Mouse (Mus musculus): ENCODE measurements at regions not wholly inside any gene's neighbourhood (a gene's known extent, or its start where the extent isn't known, plus 50 kb on each side); places are given as distances from the start of the nearest gene placed in this dataset.
"Not testable (repeated sequence)": the region's sequence is repeated elsewhere in the genome, so short reads cannot be mapped to it uniquely, and the experiment has no call there.

DNA sequence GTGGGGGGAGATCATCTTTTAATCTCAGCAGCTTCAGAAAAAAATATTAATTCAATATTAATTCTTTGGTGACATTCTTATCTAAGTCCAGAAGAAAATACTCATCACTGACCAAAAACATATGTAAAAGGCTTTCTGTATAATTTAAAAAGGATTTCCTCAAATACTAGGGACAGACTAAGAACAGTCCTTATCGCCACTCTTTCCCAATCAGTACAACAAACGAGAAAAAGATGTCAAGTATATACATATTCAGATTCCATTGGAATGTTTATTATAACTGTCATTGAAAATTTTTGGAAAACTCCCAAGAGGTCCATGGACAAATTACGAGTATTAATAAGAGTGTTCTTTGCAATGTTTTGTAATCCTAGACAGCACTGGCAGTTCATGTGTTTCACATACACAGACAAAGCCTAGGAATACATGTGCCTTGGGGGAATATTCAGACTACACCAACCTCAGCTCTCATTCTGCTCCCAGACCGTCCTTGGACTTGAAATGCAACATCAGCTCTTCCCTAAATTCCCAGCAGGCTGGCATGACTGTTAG is 270.4 kb upstream of the Dcbld2 start:
- in situ Hi-C loops (cut with MboI; ENCODE audit: low sequenced_read_pairs), result no loop called here

DNA sequence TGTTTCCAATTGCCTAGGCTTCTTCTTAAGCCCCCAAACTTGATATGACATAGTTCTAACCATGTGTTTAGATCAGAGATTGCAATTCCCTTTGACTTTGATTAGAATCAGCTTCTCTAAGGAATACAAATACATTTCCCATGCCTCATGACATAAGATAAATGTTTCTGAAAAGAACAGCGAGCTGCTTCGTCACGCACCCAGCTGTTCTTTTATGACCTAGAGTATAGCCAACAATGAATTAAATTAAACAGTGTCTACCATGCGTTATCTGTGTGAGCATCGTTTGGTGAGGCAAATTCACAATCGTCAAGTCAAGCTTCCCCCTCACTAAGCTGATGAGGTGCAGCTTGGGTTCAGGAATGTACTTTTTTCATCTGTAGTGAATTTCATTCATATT is 261.8 kb upstream of the Dcbld2 start:
- in situ Hi-C loops (cut with MboI; ENCODE audit: low sequenced_read_pairs), result no loop called here

GRCm38 (mm10) chr16:58155538-58155937 is 252.7 kb upstream of the Dcbld2 start:
- in situ Hi-C loops (cut with MboI; ENCODE audit: low sequenced_read_pairs), result no loop called here

DNA sequence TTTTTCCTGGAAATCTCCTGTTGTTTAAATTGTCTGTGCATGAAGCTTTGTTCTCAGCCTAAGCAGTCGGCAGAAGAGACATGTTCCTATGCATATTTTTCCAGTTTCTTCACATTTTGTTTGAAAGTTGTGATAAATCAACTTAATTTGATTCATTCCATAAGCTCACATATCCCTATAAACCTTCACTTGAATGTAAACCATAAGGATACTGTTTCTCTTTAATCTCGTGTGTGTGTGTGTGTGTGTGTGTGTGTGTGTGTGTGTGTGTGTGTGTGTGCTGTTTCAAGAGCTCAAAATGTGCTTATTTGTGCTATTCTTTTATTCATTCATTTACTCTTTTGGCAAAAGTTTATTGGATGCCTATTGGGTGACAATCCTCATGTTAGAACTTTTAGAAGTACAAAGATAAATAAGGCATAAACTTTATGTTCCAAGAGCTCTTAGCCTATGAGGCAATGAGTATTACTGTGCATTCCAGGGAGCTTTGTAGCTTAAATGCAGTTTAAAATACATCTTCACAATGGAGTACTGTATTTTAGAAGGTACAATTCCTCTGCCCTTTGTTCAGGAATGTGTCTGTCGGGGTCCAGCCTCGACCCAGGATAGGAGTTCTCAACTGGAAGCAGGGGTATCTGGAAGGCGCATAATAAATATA is 229.4 kb upstream of the Dcbld2 start:
- in situ Hi-C loops (cut with MboI; ENCODE audit: low sequenced_read_pairs), result no loop called here

DNA sequence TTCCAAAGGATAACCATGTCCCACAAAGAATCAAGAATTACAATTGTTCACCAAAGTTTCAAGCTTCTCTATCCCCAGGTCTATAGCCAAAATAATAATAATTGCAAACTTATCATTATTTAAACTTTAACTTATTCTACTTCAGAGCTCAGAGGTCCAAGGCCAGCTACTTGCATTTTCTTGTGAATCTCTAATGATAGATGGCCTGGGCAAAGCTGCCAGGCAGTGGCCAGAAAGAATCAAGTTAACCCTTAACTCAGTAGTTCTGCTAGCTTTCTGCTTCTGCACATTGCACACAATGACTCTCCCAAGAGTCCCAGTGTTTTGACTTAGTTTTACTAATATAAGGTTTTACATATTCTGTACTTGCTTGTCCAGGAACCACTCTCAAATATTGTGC is 228.3 kb upstream of the Dcbld2 start:
- in situ Hi-C loops (cut with MboI; ENCODE audit: low sequenced_read_pairs), result not testable (repeated sequence)

- in situ Hi-C loops (cut with MboI; ENCODE audit: low sequenced_read_pairs), result no loop called here
These were observed 213.4 kb upstream of the Dcbld2 start for GRCm38 (mm10) chr16:58194619-58195497.

DNA sequence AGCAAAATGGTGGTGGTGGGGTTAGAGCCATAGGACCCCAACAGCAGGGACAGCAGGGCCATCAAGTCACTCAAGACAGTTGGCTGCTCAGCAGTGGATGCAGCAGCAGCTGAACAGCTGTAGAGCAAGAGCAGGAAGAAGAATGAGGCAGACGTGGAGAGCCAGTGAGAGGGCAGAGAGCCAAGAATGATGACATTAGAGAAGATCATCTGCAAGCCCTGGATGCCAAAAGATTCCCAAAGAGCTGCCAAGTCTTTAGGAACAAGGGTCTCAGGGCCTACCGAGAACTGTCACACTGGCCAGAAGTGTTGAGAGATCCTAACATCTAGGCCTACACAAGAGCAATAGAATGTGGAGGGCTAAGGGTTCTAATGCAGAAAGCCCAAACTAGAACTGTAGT is 196.4 kb upstream of the Dcbld2 start:
- in situ Hi-C loops (cut with MboI; ENCODE audit: low sequenced_read_pairs), result no loop called here

DNA sequence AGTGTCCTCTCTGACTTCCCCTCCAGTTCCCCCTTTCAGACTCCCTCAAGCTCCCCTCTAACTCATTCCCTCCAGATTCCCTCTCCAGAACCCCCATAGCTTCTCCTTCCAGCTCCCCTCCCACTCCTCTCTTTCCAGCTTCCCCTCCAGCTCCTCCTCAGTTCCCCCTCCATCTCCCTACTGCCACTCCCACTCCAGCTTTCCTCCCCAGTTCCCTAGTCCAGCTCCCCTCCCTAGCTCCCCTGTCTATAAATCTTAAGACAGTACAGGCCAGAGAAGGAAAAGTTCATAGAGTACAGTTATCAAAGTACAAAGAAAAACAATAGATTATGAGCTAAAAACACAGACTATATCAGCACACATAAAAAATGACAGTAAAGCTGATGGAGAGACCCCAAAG is 173.6 kb upstream of the Dcbld2 start:
- in situ Hi-C loops (cut with MboI; ENCODE audit: low sequenced_read_pairs), result no loop called here

GRCm38 (mm10) chr16:58236857-58237256 is 171.4 kb upstream of the Dcbld2 start:
- in situ Hi-C loops (cut with MboI; ENCODE audit: low sequenced_read_pairs), result no loop called here

GRCm38 (mm10) chr16:58276281-58276680 is 132.0 kb upstream of the Dcbld2 start:
- in situ Hi-C loops (cut with MboI; ENCODE audit: low sequenced_read_pairs), result loop anchor here (25.0 kb wide), 2 partner anchors 386 to 614 kb away; partner anchors contain the start of gene Cpox

DNA sequence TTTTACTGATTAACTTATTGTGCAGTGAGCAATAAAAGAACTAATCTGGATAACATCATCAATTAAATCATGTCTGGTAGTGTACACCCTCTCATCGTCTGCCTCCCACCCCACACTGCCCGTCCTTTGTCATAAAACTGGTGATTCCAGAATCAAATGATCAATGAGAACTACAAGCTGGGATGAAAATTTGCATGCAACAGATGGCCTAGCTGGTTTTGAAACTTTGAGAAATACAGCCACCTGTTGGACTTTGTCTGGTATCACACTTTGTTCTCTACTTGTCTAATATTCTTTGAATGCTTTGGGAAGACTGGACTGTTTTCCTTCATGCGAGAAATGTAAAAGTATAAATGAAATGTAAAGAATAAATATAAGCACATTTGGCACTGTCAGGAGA is 126.8 kb upstream of the Dcbld2 start:
- in situ Hi-C loops (cut with MboI; ENCODE audit: low sequenced_read_pairs), result loop anchor here (25.0 kb wide), 2 partner anchors 381 to 619 kb away; partner anchors contain the start of gene Cpox

GRCm38 (mm10) chr16:58294457-58294856 is 113.8 kb upstream of the Dcbld2 start:
- in situ Hi-C loops (cut with MboI; ENCODE audit: low sequenced_read_pairs), result loop anchor here (25.0 kb wide), 2 partner anchors 368 to 632 kb away; partner anchors contain the start of gene Cpox

- in situ Hi-C loops (cut with MboI; ENCODE audit: low sequenced_read_pairs), result loop anchor here (25.0 kb wide), 2 partner anchors 367 to 633 kb away; partner anchors contain the start of gene Cpox
These were observed 113.1 kb upstream of the Dcbld2 start for GRCm38 (mm10) chr16:58295128-58295527.

- in situ Hi-C loops (cut with MboI; ENCODE audit: low sequenced_read_pairs), result loop anchor here (25.0 kb wide), 2 partner anchors 363 to 637 kb away; partner anchors contain the start of gene Cpox
These were observed 108.7 kb upstream of the Dcbld2 start for GRCm38 (mm10) chr16:58299495-58299894.

GRCm38 (mm10) chr16:58300098-58300497 is 108.1 kb upstream of the Dcbld2 start:
- in situ Hi-C loops (cut with MboI; ENCODE audit: low sequenced_read_pairs), result no loop called here

- in situ Hi-C loops (cut with MboI; ENCODE audit: low sequenced_read_pairs), result no loop called here
These were observed 104.7 kb upstream of the Dcbld2 start for GRCm38 (mm10) chr16:58303555-58303954.

DNA sequence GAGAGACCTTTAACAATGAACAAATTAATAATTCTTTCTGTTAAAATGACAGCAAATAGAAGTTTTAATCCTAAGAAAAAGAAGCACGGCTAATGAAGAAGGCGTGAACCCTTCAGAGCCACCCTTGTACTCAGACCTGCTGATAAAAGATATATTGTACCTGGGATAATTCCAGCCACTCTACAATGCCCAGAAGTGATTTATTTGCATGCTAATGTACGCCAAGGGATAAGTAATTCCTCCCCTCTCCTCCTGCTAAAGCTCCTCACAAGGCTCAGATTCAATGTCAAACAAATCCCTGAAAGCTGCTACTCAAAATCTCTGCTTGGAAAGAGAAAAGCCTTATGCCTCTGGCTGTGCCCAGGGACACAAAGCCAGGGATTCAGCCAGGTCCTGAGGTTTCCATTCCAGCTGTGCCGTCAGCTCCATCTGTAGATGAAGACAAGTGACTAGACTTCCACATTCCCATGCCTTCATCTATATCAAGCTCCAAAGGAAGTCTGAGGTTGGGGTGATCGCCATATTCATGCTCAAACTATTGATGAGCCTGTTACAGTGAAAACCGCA is 91.3 kb upstream of the Dcbld2 start:
- in situ Hi-C loops (cut with MboI; ENCODE audit: low sequenced_read_pairs), result no loop called here

DNA sequence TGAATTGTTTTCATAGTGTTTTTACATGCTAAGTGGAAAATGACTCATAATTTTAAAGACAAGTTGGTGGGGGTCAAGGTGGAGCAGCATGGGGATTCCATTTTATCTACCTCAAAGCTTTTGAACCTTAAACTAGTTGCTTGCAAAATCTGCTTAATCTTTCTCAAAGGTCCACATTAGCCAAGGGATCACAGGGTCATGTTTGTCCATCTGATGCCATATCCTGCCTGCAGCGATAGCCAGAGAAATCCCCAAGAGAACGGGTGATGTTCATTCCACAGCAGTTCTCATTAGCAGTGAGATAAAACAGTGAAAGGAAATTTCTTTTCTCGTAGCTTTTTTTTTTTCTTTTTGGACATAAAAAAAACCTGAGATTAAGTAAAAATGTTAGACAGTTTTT is 77.2 kb upstream of the Dcbld2 start:
- in situ Hi-C loops (cut with MboI; ENCODE audit: low sequenced_read_pairs), result no loop called here

GRCm38 (mm10) chr16:58343921-58344320 is 64.3 kb upstream of the Dcbld2 start:
- in situ Hi-C loops (cut with MboI; ENCODE audit: low sequenced_read_pairs), result no loop called here

DNA sequence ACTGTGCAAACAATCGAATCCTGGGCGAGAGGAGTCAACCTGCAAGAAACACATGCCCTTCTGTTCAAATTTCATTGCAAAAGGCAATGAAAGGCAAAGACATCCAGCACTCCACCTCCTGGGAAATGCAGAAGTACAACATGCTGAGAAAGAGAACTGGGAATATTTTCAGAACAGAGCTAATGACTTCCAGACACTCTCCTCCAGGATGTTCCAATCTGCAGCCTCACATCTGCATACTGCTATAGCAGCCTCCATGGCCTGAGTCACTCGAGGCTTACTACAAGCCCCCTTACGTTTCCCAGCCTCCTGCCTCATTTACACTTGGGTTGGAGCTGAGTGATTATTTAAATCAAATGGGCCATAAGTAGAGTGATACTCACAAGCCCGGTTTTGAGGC is 58.9 kb upstream of the Dcbld2 start:
- in situ Hi-C loops (cut with MboI; ENCODE audit: low sequenced_read_pairs), result no loop called here

GRCm38 (mm10) chr16:58349802-58350201 is 58.4 kb upstream of the Dcbld2 start:
- in situ Hi-C loops (cut with MboI; ENCODE audit: low sequenced_read_pairs), result no loop called here

Data from CH12F3 (cell line).